Mouse (Mus musculus): ENCODE results near the gene Casc3.

The Casc3 gene

GRCm38 (mm10) chr11:98773635-98774295 is 30.9 kb upstream of the Casc3 start:
- DNase-seq (ENCODE audit: low spot score), result peak; percentile 100

- DNase-seq (ENCODE audit: low spot score), result no peak
Measured at GRCm38 (mm10) chr11:98774582-98775347, 29.9 kb upstream of the Casc3 start, which contains the start of gene Nr1d1. Nr1d1 (minus strand) TSS chr11:98775333.

DNA sequence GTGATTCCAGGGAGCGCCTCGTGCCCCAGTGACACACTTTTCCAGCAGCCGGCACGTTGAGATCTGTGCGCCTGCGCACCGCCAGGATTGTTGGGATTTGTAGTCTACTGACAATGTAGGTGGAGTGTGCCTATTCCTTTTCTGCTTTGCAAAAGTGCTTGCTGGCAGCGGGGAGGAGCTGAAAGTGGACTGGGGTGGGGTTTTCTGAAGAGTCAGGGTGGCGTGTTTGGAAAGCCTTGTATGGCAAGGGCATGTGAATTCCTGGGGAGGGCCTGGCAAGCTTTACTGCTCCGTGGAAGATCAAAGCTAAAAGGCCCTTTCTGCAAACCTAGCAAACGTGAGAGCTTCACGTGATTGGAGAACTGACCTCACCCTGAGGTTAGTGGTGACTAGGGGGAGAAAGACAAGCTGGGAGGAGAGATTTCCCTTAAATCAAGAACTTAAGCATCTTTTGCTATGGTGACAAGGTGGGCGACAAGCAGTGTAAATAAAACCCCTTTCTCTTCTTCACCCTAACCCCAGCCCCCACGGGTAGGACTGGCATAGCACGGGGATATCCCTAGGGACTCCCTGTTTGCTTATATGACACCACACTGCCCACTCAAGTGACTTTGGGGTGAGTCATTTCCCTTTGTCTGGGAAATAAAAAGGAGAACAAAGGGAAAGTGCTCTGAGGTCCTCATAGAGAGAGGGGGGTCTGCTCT is 29.2 kb upstream of the Casc3 start:
- DNase-seq (ENCODE audit: low spot score), result peak; percentile 100

GRCm38 (mm10) chr11:98776052-98776764 is 28.5 kb upstream of the Casc3 start:
- no peak for DNase-seq (ENCODE audit: low spot score)

GRCm38 (mm10) chr11:98776843-98777590 is 27.7 kb upstream of the Casc3 start:
- peak; percentile 75 for DNase-seq (ENCODE audit: low spot score)

GRCm38 (mm10) chr11:98777888-98778287 is 26.8 kb upstream of the Casc3 start:
- DNase-seq (ENCODE audit: low spot score), result no peak

DNA sequence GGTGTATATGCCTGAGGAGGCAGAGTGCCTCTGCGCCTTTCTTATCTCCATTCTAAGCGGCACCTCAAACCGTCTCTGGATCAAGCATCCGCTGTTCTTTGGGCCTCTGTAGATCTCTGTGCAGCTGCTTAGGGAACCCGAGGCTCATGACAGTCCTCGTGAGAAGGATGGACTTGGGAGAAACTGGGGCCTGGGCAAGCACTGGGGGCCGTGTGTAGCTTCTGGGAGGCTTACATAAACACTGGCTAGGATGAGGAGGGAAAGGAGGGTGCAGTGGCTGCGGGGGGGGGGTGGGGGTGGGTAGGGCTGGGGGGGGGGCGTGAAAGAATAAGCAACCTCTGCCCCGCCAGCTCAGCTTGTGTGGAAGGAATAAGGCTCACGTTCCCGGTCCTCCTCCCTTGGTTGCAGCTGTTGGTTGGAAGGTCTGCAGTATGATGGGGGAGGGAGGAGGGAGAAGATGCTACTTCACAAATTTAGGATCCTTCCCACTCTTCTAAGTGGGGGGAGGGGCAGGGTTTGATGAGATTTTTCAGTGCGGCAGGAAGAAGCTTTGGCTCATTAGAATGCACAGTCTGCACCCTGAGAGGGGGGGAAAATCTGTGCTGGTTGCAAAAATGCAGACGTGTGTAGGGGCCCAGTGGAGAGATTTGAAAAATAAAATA is 22.7 kb upstream of the Casc3 start:
- peak; percentile 63 for DNase-seq (ENCODE audit: low spot score)

GRCm38 (mm10) chr11:98782651-98783235 is 22.0 kb upstream of the Casc3 start:
- DNase-seq (ENCODE audit: low spot score), result no peak

- peak; percentile 99 for DNase-seq (ENCODE audit: low spot score)
Measured at GRCm38 (mm10) chr11:98783236-98783696, 21.4 kb upstream of the Casc3 start.

GRCm38 (mm10) chr11:98784139-98784538 is 20.6 kb upstream of the Casc3 start:
- no peak for DNase-seq (ENCODE audit: low spot score)

GRCm38 (mm10) chr11:98785214-98785613 is 19.5 kb upstream of the Casc3 start:
- DNase-seq (ENCODE audit: low spot score), result no peak

- DNase-seq (ENCODE audit: low spot score), result peak; percentile 86
Measured at GRCm38 (mm10) chr11:98785772-98786281, 18.9 kb upstream of the Casc3 start.

DNA sequence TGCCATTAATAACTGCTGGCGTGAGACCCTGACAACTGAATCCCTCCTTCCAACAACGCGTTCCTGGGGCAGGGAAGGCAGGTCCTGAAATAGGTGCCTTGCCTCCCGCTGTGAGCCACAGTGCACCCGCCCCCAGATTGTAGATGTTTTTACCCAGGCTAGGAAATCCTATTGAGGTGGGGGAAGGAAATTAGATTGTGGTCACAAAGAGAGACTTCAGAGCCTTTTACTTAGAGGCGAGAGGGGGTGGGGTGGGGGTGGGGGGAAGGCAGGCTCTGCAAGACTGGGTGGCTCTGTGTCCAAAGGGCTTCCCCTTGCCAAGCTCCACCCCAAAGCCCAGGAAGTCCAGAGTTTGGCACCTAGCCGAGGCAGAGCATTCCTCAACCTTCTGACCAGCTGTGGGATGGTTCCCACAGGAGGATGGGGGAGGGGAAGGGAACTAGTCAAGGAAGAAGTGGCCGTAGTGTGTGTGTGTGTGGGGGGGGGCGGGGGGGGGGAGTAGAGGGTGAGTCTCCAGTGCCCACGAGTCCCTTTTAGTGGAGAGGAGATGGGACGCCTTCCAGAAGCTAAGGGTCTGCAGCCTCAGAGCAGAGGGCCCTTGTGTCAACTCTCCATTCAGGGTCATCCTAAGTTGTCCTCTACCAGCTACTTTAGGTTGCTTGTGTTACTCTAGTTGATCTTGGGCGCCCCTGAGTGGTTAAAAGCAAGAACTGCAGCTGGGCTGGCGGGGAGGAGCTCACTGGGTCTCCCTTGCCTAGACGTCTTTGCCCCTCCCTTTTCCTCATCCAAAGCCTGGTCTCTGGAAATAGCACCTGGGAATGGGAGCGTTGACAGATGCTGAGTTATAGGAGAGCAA is 18.1 kb upstream of the Casc3 start:
- DNase-seq (ENCODE audit: low spot score), result peak; percentile 99

DNA sequence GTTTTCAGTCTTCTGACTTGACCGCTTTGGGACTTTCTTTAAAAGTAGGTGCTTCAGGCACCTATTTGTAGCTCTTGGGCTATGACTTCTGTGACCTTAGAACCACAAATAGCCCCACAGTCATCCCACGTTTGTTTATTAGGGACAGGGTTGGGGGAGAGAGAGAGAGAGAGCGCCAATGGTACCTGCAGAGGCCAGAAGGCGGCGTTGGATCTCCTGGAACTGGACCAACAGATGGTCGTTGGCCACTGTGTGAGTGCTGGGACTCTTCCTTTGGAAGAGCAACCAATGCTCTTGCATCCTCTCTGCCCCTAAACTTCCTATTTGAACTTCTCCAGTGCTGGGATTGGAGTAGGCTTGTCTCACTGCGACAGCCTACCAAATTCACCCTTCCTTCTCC is 17.5 kb upstream of the Casc3 start:
- DNase-seq (ENCODE audit: low spot score), result no peak

DNA sequence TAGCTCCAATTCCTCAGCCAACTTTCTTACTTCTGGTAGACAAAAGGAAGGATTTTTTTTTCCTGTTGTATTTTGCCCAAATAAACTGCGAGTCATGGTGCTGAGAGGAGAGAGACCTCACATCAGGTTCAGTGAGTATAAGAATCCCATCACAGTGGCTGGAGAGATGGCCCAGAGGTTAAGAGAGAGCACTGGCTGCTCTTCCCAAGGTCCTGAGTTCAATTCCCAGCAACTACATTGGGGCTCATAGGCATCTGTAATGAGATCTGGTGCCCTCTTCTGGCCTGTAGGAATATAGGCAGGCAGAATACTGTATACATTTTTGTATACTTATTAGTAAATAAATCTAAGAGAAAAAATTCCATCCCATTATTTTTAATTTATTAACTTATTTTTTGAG is 17.0 kb upstream of the Casc3 start:
- DNase-seq (ENCODE audit: low spot score), result no peak

DNA sequence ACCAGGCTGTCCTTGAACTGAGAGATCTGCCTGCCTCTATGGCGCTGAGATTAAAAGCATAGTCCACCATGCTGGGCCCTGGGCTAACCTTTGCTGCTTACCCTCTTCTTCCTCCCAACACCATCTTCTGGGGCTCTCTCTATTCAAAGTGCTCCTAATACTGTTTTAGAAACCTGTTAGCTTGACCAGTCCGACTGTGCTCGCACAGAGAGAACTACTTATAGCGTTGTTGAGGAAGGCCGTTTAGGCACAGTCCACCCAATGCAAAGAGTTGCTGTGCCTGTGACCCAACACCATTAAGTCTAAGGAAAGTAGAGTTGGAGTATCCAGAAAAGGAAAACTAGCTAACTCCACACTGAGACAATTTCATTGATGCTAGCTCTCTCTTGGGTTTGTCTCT is 16.6 kb upstream of the Casc3 start:
- no peak for DNase-seq (ENCODE audit: low spot score)

- peak; percentile 97 for DNase-seq (ENCODE audit: low spot score)
Measured at GRCm38 (mm10) chr11:98788550-98789218, 16.0 kb upstream of the Casc3 start.

GRCm38 (mm10) chr11:98789219-98789807 is 15.4 kb upstream of the Casc3 start:
- DNase-seq (ENCODE audit: low spot score), result no peak

All from lung, postnatal 25 days (tissue).